Mouse (Mus musculus): ENCODE measurements around the gene Mdfi. TPM values are rescaled to one million over a fixed set of nuclear protein-coding genes. Genes with fewer than 3 reads are reported as not detected.

Gene Mdfi
- polyA plus RNA-seq, 1 experiment from 2014 or later: 2.9 TPM

DNA sequence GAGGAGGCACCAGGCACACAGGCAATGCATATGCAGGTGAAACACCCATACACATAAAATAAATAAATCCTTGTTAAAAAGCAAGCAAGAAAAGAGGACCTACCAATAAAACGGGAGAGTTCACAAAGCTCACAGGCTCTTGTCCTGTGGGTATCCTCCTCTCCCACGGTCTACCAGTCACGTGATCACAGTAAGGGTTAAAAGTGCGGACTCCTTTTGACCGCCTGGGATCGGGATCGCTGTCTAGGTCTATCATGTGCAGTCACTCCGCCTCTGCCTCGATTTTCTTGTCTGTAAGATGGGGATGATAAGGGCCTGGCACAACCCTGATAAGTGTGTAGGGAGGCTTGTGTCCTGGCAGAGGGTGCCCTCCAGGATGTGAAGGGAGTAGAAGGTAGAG is 37.1 kb downstream of the Mdfi start:
- no peaks in the 10 kb centered on the region for H3K36me3 ChIP-seq (ENCODE audit: control insufficient read depth, insufficient read depth, low read length)
- no peak overlapping the region for H3K4me3 ChIP-seq (ENCODE audit: low read depth, low read length)
- H3K27me3 ChIP-seq (ENCODE audit: control insufficient read depth, insufficient read depth, low read depth, low read length): no peaks in the 10 kb centered on the region
- H3K4me2 ChIP-seq (ENCODE audit: low read length): no peak overlapping the region
- no peaks in the 10 kb centered on the region for H3K9me3 ChIP-seq (replicated peaks; ENCODE audit: control insufficient read depth, low read length, poor library complexity, severe bottlenecking)
- no peak overlapping the region for H3K9ac ChIP-seq (ENCODE audit: low read depth, low read length)
- H3K4me1 ChIP-seq (ENCODE audit: control insufficient read depth, insufficient read depth, low read length): no peaks in the 10 kb centered on the region
- 82% methylated on average over 9 of the region's 9 CpGs for WGBS
- H3K27ac ChIP-seq (ENCODE audit: low read length): no peak overlapping the region
- ATAC-seq: no peak

DNA sequence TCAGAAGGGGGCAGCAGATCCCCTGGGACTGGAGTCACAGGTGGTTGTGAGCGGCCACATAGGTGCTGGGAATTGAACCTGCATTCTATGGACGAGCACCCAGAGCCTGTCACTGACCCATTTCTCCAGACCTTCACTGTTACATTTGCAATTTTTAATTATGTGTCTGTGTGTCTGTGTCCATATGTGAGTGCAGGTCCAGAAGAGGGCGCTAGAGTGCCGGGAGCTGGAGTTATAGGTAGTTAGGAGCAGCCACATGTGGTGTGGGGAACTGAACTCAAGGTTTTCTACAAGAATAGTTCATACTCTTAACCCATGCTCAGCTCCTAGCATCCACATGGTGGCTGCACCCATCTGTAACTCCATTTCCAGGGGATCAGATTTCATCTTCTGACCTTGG is 37.5 kb downstream of the Mdfi start:
- no peak for ATAC-seq
- H3K4me2 ChIP-seq (ENCODE audit: low read length): no peak overlapping the region
- no peaks in the 10 kb centered on the region for H3K4me1 ChIP-seq (ENCODE audit: control insufficient read depth, insufficient read depth, low read length)
- H3K27me3 ChIP-seq (ENCODE audit: control insufficient read depth, insufficient read depth, low read depth, low read length): no peaks in the 10 kb centered on the region
- H3K4me3 ChIP-seq (ENCODE audit: low read depth, low read length): no peak overlapping the region
- 76% methylated on average over 4 of the region's 4 CpGs for WGBS
- H3K27ac ChIP-seq (ENCODE audit: low read length): no peak overlapping the region
- H3K36me3 ChIP-seq (ENCODE audit: control insufficient read depth, insufficient read depth, low read length): no peaks in the 10 kb centered on the region
- H3K9me3 ChIP-seq (replicated peaks; ENCODE audit: control insufficient read depth, low read length, poor library complexity, severe bottlenecking): no peaks in the 10 kb centered on the region
- no peak overlapping the region for H3K9ac ChIP-seq (ENCODE audit: low read depth, low read length)

DNA sequence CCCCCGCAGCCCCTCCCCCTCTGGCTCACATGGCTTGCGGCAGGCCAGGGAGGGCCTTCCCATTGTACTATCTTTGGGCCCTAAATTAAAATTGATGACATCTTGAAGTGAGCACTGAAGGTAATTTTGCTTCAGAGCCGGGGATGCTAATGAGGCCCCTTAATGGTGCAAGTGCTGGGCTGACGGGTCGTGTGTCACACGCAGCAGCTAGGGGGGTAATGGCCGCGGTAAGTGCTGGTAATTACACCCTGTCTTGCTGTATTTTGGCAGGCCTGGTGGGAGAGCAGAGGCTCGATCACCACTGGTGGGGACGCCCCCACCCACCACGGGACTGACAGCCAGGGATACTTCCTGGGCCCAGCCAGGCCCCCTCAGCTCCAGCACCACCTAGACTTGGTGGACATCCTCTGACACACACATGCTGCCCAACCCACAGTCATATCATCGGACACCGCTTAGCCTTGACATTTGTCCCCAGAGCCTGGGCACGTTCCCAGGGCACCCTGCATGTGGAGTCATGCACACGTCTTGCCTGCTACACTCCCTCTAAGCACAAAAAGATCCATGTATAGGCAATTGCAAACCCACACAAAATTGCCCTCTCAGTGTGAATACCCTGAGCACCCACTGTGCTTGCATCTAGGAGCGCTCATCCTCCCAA is 38.2 kb downstream of the Mdfi start:
- no peak overlapping the region for H3K9ac ChIP-seq (ENCODE audit: low read depth, low read length)
- H3K27me3 ChIP-seq (ENCODE audit: control insufficient read depth, insufficient read depth, low read depth, low read length): no peaks in the 10 kb centered on the region
- H3K27ac ChIP-seq (ENCODE audit: low read length): no peak overlapping the region
- no peaks in the 10 kb centered on the region for H3K4me1 ChIP-seq (ENCODE audit: control insufficient read depth, insufficient read depth, low read length)
- H3K4me3 ChIP-seq (ENCODE audit: low read depth, low read length): no peak overlapping the region
- no peak overlapping the region for H3K4me2 ChIP-seq (ENCODE audit: low read length)
- H3K36me3 ChIP-seq (ENCODE audit: control insufficient read depth, insufficient read depth, low read length): no peaks in the 10 kb centered on the region
- WGBS: 57% methylated on average over 16 of the region's 16 CpGs
- ATAC-seq: no peak
- no peaks in the 10 kb centered on the region for H3K9me3 ChIP-seq (replicated peaks; ENCODE audit: control insufficient read depth, low read length, poor library complexity, severe bottlenecking)

DNA sequence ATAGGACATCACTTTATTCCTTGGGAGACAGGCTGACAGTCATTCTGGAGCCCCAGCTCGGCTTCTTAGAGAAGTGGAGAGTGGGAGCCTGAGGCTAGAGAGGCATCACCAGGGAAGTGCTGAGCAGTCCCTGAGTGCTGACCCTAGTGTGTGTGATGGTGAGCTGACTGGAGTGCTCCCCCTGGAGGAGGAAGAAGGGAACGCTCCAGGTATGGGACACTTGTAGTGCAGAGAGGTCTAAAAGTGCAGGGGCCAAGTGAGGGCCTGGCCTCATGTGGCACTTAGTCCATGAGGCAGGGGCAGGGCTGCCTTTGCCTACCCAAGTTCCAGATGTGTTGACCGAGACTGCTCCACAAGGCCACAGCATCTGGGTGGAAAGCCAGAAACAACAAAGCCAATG is 39.0 kb downstream of the Mdfi start:
- ATAC-seq: no peak
- no peak overlapping the region for H3K4me3 ChIP-seq (ENCODE audit: low read depth, low read length)
- H3K27me3 ChIP-seq (ENCODE audit: control insufficient read depth, insufficient read depth, low read depth, low read length): no peaks in the 10 kb centered on the region
- 39% methylated on average over 3 of the region's 3 CpGs for WGBS
- H3K36me3 ChIP-seq (ENCODE audit: control insufficient read depth, insufficient read depth, low read length): no peaks in the 10 kb centered on the region
- H3K4me2 ChIP-seq (ENCODE audit: low read length): no peak overlapping the region
- H3K27ac ChIP-seq (ENCODE audit: low read length): no peak overlapping the region
- no peak overlapping the region for H3K9ac ChIP-seq (ENCODE audit: low read depth, low read length)
- H3K4me1 ChIP-seq (ENCODE audit: control insufficient read depth, insufficient read depth, low read length): no peaks in the 10 kb centered on the region
- no peaks in the 10 kb centered on the region for H3K9me3 ChIP-seq (replicated peaks; ENCODE audit: control insufficient read depth, low read length, poor library complexity, severe bottlenecking)

DNA sequence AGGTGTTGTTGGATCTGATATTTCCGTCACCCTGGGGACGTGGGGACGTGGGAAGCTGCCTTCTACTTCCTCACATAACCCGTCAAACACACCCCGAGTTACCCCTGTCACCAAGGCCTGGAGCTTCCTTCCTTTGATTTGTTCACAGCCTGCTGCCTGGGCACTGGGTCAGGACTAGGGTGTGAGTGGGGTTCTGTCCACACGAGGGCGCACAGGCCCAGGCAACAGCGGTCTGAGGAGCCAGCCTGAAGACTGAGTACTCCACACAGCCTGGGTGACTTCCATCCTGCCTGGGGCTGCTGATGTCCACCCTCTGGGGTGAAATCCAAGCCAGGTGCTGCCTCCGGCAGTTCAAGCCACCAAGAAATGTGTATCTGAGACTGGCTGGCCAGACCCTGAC is 41.1 kb downstream of the Mdfi start:
- Histone ChIP-seq H3K4me2 (ENCODE audit: low read length) (no peak overlapping the region), H3K27me3 (ENCODE audit: control insufficient read depth, insufficient read depth, low read depth, low read length) (no peaks in the 10 kb centered on the region), H3K27ac (ENCODE audit: low read length) (no peak overlapping the region), H3K4me1 (ENCODE audit: control insufficient read depth, insufficient read depth, low read length) (no peaks in the 10 kb centered on the region), H3K9me3 (replicated peaks; ENCODE audit: control insufficient read depth, low read length, poor library complexity, severe bottlenecking) (no peaks in the 10 kb centered on the region), H3K4me3 (ENCODE audit: low read depth, low read length) (no peak overlapping the region), H3K9ac (ENCODE audit: low read depth, low read length) (no peak overlapping the region), H3K36me3 (ENCODE audit: control insufficient read depth, insufficient read depth, low read length) (no peaks in the 10 kb centered on the region)
- 11% methylated on average over 9 of the region's 9 CpGs for WGBS
- peak; percentile 71 for ATAC-seq

DNA sequence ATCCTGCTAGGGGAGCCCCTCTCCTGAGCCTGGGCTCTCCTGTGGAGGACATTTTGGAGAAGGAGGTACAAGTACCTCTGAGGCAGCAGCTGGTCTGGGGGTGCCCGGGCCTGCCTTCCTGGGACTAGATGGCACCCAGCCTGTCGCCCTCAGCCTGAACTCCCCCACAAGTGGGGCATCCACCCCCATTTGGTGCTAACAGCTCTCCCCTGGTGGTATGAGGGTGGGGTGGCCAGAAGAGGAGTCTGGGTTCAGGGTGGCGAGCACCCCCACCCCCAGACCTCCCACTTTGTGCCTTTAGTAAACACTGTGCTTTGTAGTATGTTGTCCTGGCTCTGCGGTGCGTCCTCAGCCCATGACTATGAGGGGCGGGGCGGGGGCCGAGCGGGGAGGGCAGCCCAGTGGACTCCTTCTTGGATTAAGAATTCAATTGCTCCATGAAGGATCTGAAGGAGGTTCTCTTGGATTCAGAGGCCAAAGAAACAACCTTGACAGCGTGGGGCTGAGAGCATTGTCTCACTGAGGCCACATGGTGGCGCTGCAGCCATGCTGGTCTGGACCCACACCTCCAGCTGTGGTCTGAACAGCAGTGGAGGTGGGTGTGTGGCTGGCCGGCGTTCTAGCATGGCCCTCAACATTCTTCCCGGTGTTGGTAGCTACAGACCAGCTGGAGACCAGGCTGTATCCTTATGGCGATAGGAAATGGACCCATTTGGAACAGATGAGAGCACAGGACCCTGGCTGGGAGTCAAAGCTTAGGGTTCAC is 42.2 kb downstream of the Mdfi start:
- Histone ChIP-seq H3K4me3 (ENCODE audit: low read depth, low read length) (no peak overlapping the region), H3K4me2 (ENCODE audit: low read length) (no peak overlapping the region), H3K9ac (ENCODE audit: low read depth, low read length) (peak overlapping the region; percentile 23; the same call in 1 of the 2 replicates), H3K9me3 (replicated peaks; ENCODE audit: control insufficient read depth, low read length, poor library complexity, severe bottlenecking) (no peaks in the 10 kb centered on the region), H3K27ac (ENCODE audit: low read length) (no peak overlapping the region), H3K4me1 (ENCODE audit: control insufficient read depth, insufficient read depth, low read length) (no peaks in the 10 kb centered on the region), H3K36me3 (ENCODE audit: control insufficient read depth, insufficient read depth, low read length) (no peaks in the 10 kb centered on the region), H3K27me3 (ENCODE audit: control insufficient read depth, insufficient read depth, low read depth, low read length) (no peaks in the 10 kb centered on the region)
- WGBS: 23% methylated on average over 15 of the region's 15 CpGs
- ATAC-seq: peak; percentile 36; the same call in 1 of the 2 replicates

DNA sequence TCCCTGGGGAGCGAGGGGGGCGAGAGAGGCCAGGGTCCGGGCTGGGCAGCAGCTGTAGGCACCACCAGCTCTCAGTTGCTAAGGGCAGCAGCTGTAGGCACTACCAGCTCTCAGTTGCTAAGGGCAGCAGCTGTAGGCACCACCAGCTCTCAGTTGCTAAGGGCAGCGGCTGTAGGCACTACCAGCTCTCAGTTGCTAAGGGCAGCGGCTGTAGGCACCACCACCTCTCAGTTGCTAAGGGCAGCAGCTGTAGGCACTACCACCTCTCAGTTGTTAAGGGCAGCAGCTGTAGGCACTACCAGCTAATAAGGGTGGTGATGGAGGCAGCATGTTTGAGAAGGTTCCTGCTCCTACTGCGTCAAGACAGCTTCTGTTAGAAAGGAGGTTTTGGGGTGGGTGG is 45.5 kb downstream of the Mdfi start:
- 55% methylated on average over 6 of the region's 6 CpGs for WGBS
- no peaks in the 10 kb centered on the region for H3K9me3 ChIP-seq (replicated peaks; ENCODE audit: control insufficient read depth, low read length, poor library complexity, severe bottlenecking)
- ATAC-seq: no peak
- H3K27me3 ChIP-seq (ENCODE audit: control insufficient read depth, insufficient read depth, low read depth, low read length): no peaks in the 10 kb centered on the region
- no peak overlapping the region for H3K27ac ChIP-seq (ENCODE audit: low read length)
- no peaks in the 10 kb centered on the region for H3K36me3 ChIP-seq (ENCODE audit: control insufficient read depth, insufficient read depth, low read length)
- no peak overlapping the region for H3K4me3 ChIP-seq (ENCODE audit: low read depth, low read length)
- no peak overlapping the region for H3K9ac ChIP-seq (ENCODE audit: low read depth, low read length)
- H3K4me2 ChIP-seq (ENCODE audit: low read length): no peak overlapping the region
- H3K4me1 ChIP-seq (ENCODE audit: control insufficient read depth, insufficient read depth, low read length): no peaks in the 10 kb centered on the region

DNA sequence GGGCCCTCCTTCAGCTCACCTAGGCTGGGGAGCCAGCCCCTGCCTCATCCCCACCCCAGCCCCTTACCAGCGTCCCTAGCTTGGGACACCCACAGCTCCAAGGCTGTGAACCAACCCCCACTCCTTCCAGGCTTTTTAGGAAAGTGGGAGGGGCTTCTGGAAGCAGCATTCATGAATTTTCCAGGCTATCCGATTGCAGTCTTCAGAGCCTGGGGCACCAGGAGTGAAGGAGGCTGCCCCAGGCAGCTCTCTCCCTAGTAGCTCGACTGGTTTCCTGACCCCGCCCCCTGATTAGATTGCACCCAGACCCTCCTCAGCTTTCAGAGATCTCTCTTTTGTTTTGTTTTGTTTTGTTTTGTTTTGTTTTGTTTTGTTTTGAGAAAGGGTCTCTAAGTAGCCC is 46.2 kb downstream of the Mdfi start:
- Histone ChIP-seq H3K27me3 (ENCODE audit: control insufficient read depth, insufficient read depth, low read depth, low read length) (no peaks in the 10 kb centered on the region), H3K4me1 (ENCODE audit: control insufficient read depth, insufficient read depth, low read length) (no peaks in the 10 kb centered on the region), H3K4me2 (ENCODE audit: low read length) (no peak overlapping the region), H3K36me3 (ENCODE audit: control insufficient read depth, insufficient read depth, low read length) (no peaks in the 10 kb centered on the region), H3K4me3 (ENCODE audit: low read depth, low read length) (no peak overlapping the region), H3K9ac (ENCODE audit: low read depth, low read length) (no peak overlapping the region), H3K27ac (ENCODE audit: low read length) (no peak overlapping the region), H3K9me3 (replicated peaks; ENCODE audit: control insufficient read depth, low read length, poor library complexity, severe bottlenecking) (no peaks in the 10 kb centered on the region)
- ATAC-seq: no peak
- WGBS: 6% methylated on average over 4 of the region's 4 CpGs

DNA sequence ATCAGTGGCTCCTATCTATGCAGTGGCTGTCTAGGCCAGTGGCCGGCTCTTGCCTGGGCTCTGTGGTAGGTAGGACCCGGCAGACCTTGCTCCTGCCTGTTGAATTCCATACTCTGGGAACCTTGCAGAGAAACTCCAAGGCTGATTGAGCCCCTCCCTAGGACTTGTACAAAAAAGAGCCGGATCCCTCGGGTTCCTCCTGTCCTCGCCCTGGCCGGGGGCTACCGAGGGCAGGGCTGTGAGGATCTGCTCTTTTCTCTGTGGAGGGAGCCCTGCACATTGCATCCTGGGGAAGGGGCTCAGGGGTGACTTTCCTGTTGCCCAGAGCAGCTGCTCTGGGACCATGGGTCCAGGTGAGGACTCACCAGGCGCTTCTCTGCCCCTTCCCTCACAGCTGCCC is 46.9 kb downstream of the Mdfi start:
- Histone ChIP-seq H3K27me3 (ENCODE audit: control insufficient read depth, insufficient read depth, low read depth, low read length) (no peaks in the 10 kb centered on the region), H3K27ac (ENCODE audit: low read length) (no peak overlapping the region), H3K36me3 (ENCODE audit: control insufficient read depth, insufficient read depth, low read length) (no peaks in the 10 kb centered on the region), H3K4me1 (ENCODE audit: control insufficient read depth, insufficient read depth, low read length) (no peaks in the 10 kb centered on the region), H3K4me3 (ENCODE audit: low read depth, low read length) (no peak overlapping the region), H3K9ac (ENCODE audit: low read depth, low read length) (0 out of 2 replicates have a peak overlapping the region, but pooled peaks have one; percentile 10), H3K4me2 (ENCODE audit: low read length) (no peak overlapping the region), H3K9me3 (replicated peaks; ENCODE audit: control insufficient read depth, low read length, poor library complexity, severe bottlenecking) (no peaks in the 10 kb centered on the region)
- no peak for ATAC-seq
- WGBS: 56% methylated on average over 8 of the region's 8 CpGs
